Mouse (Mus musculus): ENCODE data around the gene Neb. TPM values are rescaled to one million over a fixed set of nuclear protein-coding genes. Genes with fewer than 3 reads are reported as not detected.
A peak's percentile ranks its signal among the peaks of the same experiment; 100 is the strongest.

Gene Neb
- polyA plus RNA-seq, 1 experiment from 2014 or later: 109 TPM

- Histone ChIP-seq H3K27me3 (no peaks in the 10 kb centered on the region), H3K4me1 (no peaks in the 10 kb centered on the region), H3K4me3 (replicated peaks) (no peak overlapping the region; the same call in 1 of the 2 replicates), H3K9ac (no peak overlapping the region), H3K27ac (replicated peaks) (no peak overlapping the region), H3K36me3 (no peaks in the 10 kb centered on the region), H3K4me2 (replicated peaks) (no peak overlapping the region), H3K9me3 (replicated peaks) (no peaks in the 10 kb centered on the region)
- 74% methylated on average over 13 of the region's 13 CpGs for WGBS
- ATAC-seq (ENCODE audit: insufficient number of reproducible peaks, low FRiP score, low TSS enrichment, low read depth): peak; percentile 63; the same call in 1 of the 2 replicates
These were observed 42.7 kb downstream of the Neb start for GRCm38 (mm10) chr2:52335556-52335955.

- Histone ChIP-seq H3K27ac (replicated peaks) (no peak overlapping the region), H3K27me3 (no peaks in the 10 kb centered on the region), H3K9ac (no peak overlapping the region), H3K9me3 (replicated peaks) (no peaks in the 10 kb centered on the region), H3K4me1 (no peaks in the 10 kb centered on the region), H3K36me3 (no peaks in the 10 kb centered on the region), H3K4me3 (replicated peaks) (no peak overlapping the region; the same call in 1 of the 2 replicates), H3K4me2 (replicated peaks) (no peak overlapping the region)
- ATAC-seq (ENCODE audit: insufficient number of reproducible peaks, low FRiP score, low TSS enrichment, low read depth): 0 out of 2 replicates have a peak, but pooled peaks have one; percentile 43
- 74% methylated on average over 8 of the region's 8 CpGs for WGBS
These were observed 43.2 kb downstream of the Neb start for GRCm38 (mm10) chr2:52335087-52335486.

- no peaks in the 10 kb centered on the region for H3K27me3 ChIP-seq
- no peak overlapping the region for H3K9ac ChIP-seq
- WGBS: 32% methylated on average over 2 of the region's 2 CpGs
- H3K27ac ChIP-seq (replicated peaks): no peak overlapping the region
- ATAC-seq (ENCODE audit: insufficient number of reproducible peaks, low FRiP score, low TSS enrichment, low read depth): no peak
- no peak overlapping the region for H3K4me2 ChIP-seq (replicated peaks)
- H3K36me3 ChIP-seq: no peaks in the 10 kb centered on the region
- H3K4me3 ChIP-seq (replicated peaks): no peak overlapping the region
- no peaks in the 10 kb centered on the region for H3K9me3 ChIP-seq (replicated peaks)
- H3K4me1 ChIP-seq: no peaks in the 10 kb centered on the region
These were observed 44.7 kb downstream of the Neb start for GRCm38 (mm10) chr2:52333535-52333934.

- Histone ChIP-seq H3K27ac (replicated peaks) (no peak overlapping the region), H3K4me3 (replicated peaks) (no peak overlapping the region), H3K4me1 (no peaks in the 10 kb centered on the region), H3K9ac (no peak overlapping the region), H3K36me3 (no peaks in the 10 kb centered on the region), H3K9me3 (replicated peaks) (no peaks in the 10 kb centered on the region), H3K4me2 (replicated peaks) (no peak overlapping the region), H3K27me3 (no peaks in the 10 kb centered on the region)
- WGBS: 83% methylated on average over 3 of the region's 3 CpGs
- no peak for ATAC-seq (ENCODE audit: insufficient number of reproducible peaks, low FRiP score, low TSS enrichment, low read depth)
These were observed 46.5 kb downstream of the Neb start for GRCm38 (mm10) chr2:52331761-52332160.

GRCm38 (mm10) chr2:52327244-52327815 lies 50.9 kb downstream of the Neb start:
- no peak overlapping the region for H3K9ac ChIP-seq
- no peak overlapping the region for H3K4me2 ChIP-seq (replicated peaks)
- ATAC-seq (ENCODE audit: insufficient number of reproducible peaks, low FRiP score, low TSS enrichment, low read depth): no peak

GRCm38 (mm10) chr2:52321866-52322265 lies 56.4 kb downstream of the Neb start:
- Histone ChIP-seq H3K4me1 (no peaks in the 10 kb centered on the region), H3K9ac (no peak overlapping the region), H3K36me3 (no peaks in the 10 kb centered on the region), H3K27me3 (no peaks in the 10 kb centered on the region), H3K4me3 (replicated peaks) (no peak overlapping the region), H3K9me3 (replicated peaks) (no peaks in the 10 kb centered on the region), H3K27ac (replicated peaks) (no peak overlapping the region), H3K4me2 (replicated peaks) (no peak overlapping the region)
- ATAC-seq (ENCODE audit: insufficient number of reproducible peaks, low FRiP score, low TSS enrichment, low read depth): no peak
- 66% methylated on average over 3 of the region's 3 CpGs for WGBS

More at GRCm38 (mm10) chr2:52327244-52327815, 50.9 kb downstream of the Neb start:
- WGBS: 86% methylated on average over 4 of the region's 4 CpGs
- Histone ChIP-seq H3K27me3 (no peaks in the 10 kb centered on the region), H3K9me3 (replicated peaks) (no peaks in the 10 kb centered on the region), H3K36me3 (no peaks in the 10 kb centered on the region), H3K4me1 (no peaks in the 10 kb centered on the region), H3K27ac (replicated peaks) (no peak overlapping the region), H3K4me3 (replicated peaks) (no peak overlapping the region)

GRCm38 (mm10) chr2:52320175-52320574 lies 58.1 kb downstream of the Neb start:
- ATAC-seq (ENCODE audit: insufficient number of reproducible peaks, low FRiP score, low TSS enrichment, low read depth): no peak
- no peak overlapping the region for H3K4me3 ChIP-seq (replicated peaks)
- H3K27ac ChIP-seq (replicated peaks): no peak overlapping the region
- H3K4me2 ChIP-seq (replicated peaks): no peak overlapping the region
- H3K36me3 ChIP-seq: no peaks in the 10 kb centered on the region
- no peak overlapping the region for H3K9ac ChIP-seq
- no peaks in the 10 kb centered on the region for H3K9me3 ChIP-seq (replicated peaks)
- 91% methylated on average over 2 of the region's 2 CpGs for WGBS
- H3K27me3 ChIP-seq: no peaks in the 10 kb centered on the region
- H3K4me1 ChIP-seq: no peaks in the 10 kb centered on the region

- ATAC-seq (ENCODE audit: insufficient number of reproducible peaks, low FRiP score, low TSS enrichment, low read depth): peak; percentile 77
- no peaks in the 10 kb centered on the region for H3K9me3 ChIP-seq (replicated peaks)
These were observed 59.2 kb downstream of the Neb start for GRCm38 (mm10) chr2:52319020-52319567.

GRCm38 (mm10) chr2:52317471-52317870 lies 60.8 kb downstream of the Neb start:
- 83% methylated on average over 4 of the region's 4 CpGs for WGBS
- H3K9me3 ChIP-seq (replicated peaks): no peaks in the 10 kb centered on the region
- no peaks in the 10 kb centered on the region for H3K27me3 ChIP-seq
- no peak overlapping the region for H3K9ac ChIP-seq
- H3K4me1 ChIP-seq: no peaks in the 10 kb centered on the region
- no peak overlapping the region for H3K4me2 ChIP-seq (replicated peaks)
- H3K4me3 ChIP-seq (replicated peaks): no peak overlapping the region
- no peak overlapping the region for H3K27ac ChIP-seq (replicated peaks)
- H3K36me3 ChIP-seq: no peaks in the 10 kb centered on the region
- no peak for ATAC-seq (ENCODE audit: insufficient number of reproducible peaks, low FRiP score, low TSS enrichment, low read depth)

More at GRCm38 (mm10) chr2:52319020-52319567, 59.2 kb downstream of the Neb start:
- WGBS: 61% methylated on average over 5 of the region's 5 CpGs
- H3K4me1 ChIP-seq: no peaks in the 10 kb centered on the region
- no peaks in the 10 kb centered on the region for H3K36me3 ChIP-seq
- no peaks in the 10 kb centered on the region for H3K27me3 ChIP-seq
- no peak overlapping the region for H3K9ac ChIP-seq
- H3K4me2 ChIP-seq (replicated peaks): no peak overlapping the region
- no peak overlapping the region for H3K4me3 ChIP-seq (replicated peaks)
- H3K27ac ChIP-seq (replicated peaks): no peak overlapping the region

- Histone ChIP-seq H3K4me1 (no peaks in the 10 kb centered on the region), H3K4me3 (replicated peaks) (no peak overlapping the region)
- no peak for ATAC-seq (ENCODE audit: insufficient number of reproducible peaks, low FRiP score, low TSS enrichment, low read depth)
These were observed 62.5 kb downstream of the Neb start for GRCm38 (mm10) chr2:52315737-52316136.

GRCm38 (mm10) chr2:52314922-52315730 lies 63.1 kb downstream of the Neb start:
- WGBS: 81% methylated on average over 7 of the region's 7 CpGs
- no peak overlapping the region for H3K4me3 ChIP-seq (replicated peaks)
- no peak for ATAC-seq (ENCODE audit: insufficient number of reproducible peaks, low FRiP score, low TSS enrichment, low read depth)
- H3K27me3 ChIP-seq: no peaks in the 10 kb centered on the region
- H3K27ac ChIP-seq (replicated peaks): no peak overlapping the region
- no peaks in the 10 kb centered on the region for H3K9me3 ChIP-seq (replicated peaks)
- no peaks in the 10 kb centered on the region for H3K4me1 ChIP-seq
- H3K9ac ChIP-seq: no peak overlapping the region
- no peak overlapping the region for H3K4me2 ChIP-seq (replicated peaks)
- no peaks in the 10 kb centered on the region for H3K36me3 ChIP-seq

More at GRCm38 (mm10) chr2:52315737-52316136, 62.5 kb downstream of the Neb start:
- 51% methylated on average over 3 of the region's 3 CpGs for WGBS
- no peaks in the 10 kb centered on the region for H3K9me3 ChIP-seq (replicated peaks)
- no peak overlapping the region for H3K9ac ChIP-seq
- H3K4me2 ChIP-seq (replicated peaks): no peak overlapping the region
- H3K36me3 ChIP-seq: no peaks in the 10 kb centered on the region
- H3K27ac ChIP-seq (replicated peaks): no peak overlapping the region
- H3K27me3 ChIP-seq: no peaks in the 10 kb centered on the region
